Mouse (Mus musculus): ENCODE results near the gene Herc4.
A peak's percentile ranks its signal among the peaks of the same experiment; 100 is the strongest.

Gene Herc4

GRCm38 (mm10) chr10:63248421-63248820 lies 4.8 kb downstream of the Herc4 start:
- DNase-seq (ENCODE audit: low spot score), result no peak

GRCm38 (mm10) chr10:63258696-63259095 lies 15.1 kb downstream of the Herc4 start:
- no peak for DNase-seq (ENCODE audit: low spot score)

GRCm38 (mm10) chr10:63259340-63259739 lies 15.7 kb downstream of the Herc4 start:
- no peak for DNase-seq (ENCODE audit: low spot score)

GRCm38 (mm10) chr10:63267941-63268340 lies 24.3 kb downstream of the Herc4 start:
- no peak for DNase-seq (ENCODE audit: low spot score)

GRCm38 (mm10) chr10:63272401-63272800 lies 28.8 kb downstream of the Herc4 start:
- no peak for DNase-seq (ENCODE audit: low spot score)

GRCm38 (mm10) chr10:63272868-63273267 lies 29.3 kb downstream of the Herc4 start:
- no peak for DNase-seq (ENCODE audit: low spot score)

- DNase-seq (ENCODE audit: low spot score), result no peak
These were observed 33.4 kb downstream of the Herc4 start for GRCm38 (mm10) chr10:63277010-63277409.

- no peak for DNase-seq (ENCODE audit: low spot score)
These were observed 36.2 kb downstream of the Herc4 start for GRCm38 (mm10) chr10:63279851-63280250.

- DNase-seq (ENCODE audit: low spot score), result no peak
These were observed 38.8 kb downstream of the Herc4 start for GRCm38 (mm10) chr10:63282417-63282816.

GRCm38 (mm10) chr10:63282846-63283245 lies 39.2 kb downstream of the Herc4 start:
- DNase-seq (ENCODE audit: low spot score), result no peak

GRCm38 (mm10) chr10:63302356-63302755 lies 58.7 kb downstream of the Herc4 start:
- DNase-seq (ENCODE audit: low spot score), result no peak

GRCm38 (mm10) chr10:63308582-63309366 lies 65.2 kb downstream of the Herc4 start:
- DNase-seq (ENCODE audit: low spot score), result peak; percentile 74

GRCm38 (mm10) chr10:63313726-63314125 lies 70.1 kb downstream of the Herc4 start:
- DNase-seq (ENCODE audit: low spot score), result no peak

- DNase-seq (ENCODE audit: low spot score), result no peak
These were observed 83.5 kb downstream of the Herc4 start for GRCm38 (mm10) chr10:63327091-63327490.

- DNase-seq (ENCODE audit: low spot score), result no peak
These were observed 93.3 kb downstream of the Herc4 start for GRCm38 (mm10) chr10:63336901-63337300.

- DNase-seq (ENCODE audit: low spot score), result no peak
These were observed 93.7 kb downstream of the Herc4 start for GRCm38 (mm10) chr10:63337326-63337725.

GRCm38 (mm10) chr10:63337951-63338836 lies 94.6 kb downstream of the Herc4 start:
- DNase-seq (ENCODE audit: low spot score), result no peak

- peak; percentile 63 for DNase-seq (ENCODE audit: low spot score)
These were observed 95.5 kb downstream of the Herc4 start for GRCm38 (mm10) chr10:63338914-63339643.

GRCm38 (mm10) chr10:63341351-63341750 lies 97.7 kb downstream of the Herc4 start:
- no peak for DNase-seq (ENCODE audit: low spot score)

GRCm38 (mm10) chr10:63344751-63345150 lies 101.1 kb downstream of the Herc4 start:
- no peak for DNase-seq (ENCODE audit: low spot score)

- DNase-seq (ENCODE audit: low spot score), result no peak
These were observed 104.7 kb downstream of the Herc4 start for GRCm38 (mm10) chr10:63348291-63348690.

GRCm38 (mm10) chr10:63350666-63351065 lies 107.1 kb downstream of the Herc4 start:
- DNase-seq (ENCODE audit: low spot score), result no peak
